Mouse (Mus musculus): ENCODE data around the gene Olfr2. TPM values are rescaled to one million over a fixed set of nuclear protein-coding genes. Genes with fewer than 3 reads are reported as not detected.
"Not testable (repeated sequence)": the region's sequence is repeated elsewhere in the genome, so short reads cannot be mapped to it uniquely, and the experiment has no call there.

Gene Olfr2
- not detected for total RNA-seq (2021)

- intact Hi-C loops (cut with DNase I) = no loop called here
- no peak for DNase-seq
These were observed at the start of gene Olfr2 for GRCm38 (mm10) chr7:107005972-107006371. Gene Olfr2 (minus strand): TSS chr7:107006072.

- intact Hi-C loops (cut with DNase I) = loop anchor here (10.0 kb wide), 1 partner anchor 1233 kb away; the partner anchor contains the start of gene Mrpl17
- DNase-seq = no peak
These were observed 41.7 kb upstream of the Olfr2 start for GRCm38 (mm10) chr7:107047578-107047977.

DNA sequence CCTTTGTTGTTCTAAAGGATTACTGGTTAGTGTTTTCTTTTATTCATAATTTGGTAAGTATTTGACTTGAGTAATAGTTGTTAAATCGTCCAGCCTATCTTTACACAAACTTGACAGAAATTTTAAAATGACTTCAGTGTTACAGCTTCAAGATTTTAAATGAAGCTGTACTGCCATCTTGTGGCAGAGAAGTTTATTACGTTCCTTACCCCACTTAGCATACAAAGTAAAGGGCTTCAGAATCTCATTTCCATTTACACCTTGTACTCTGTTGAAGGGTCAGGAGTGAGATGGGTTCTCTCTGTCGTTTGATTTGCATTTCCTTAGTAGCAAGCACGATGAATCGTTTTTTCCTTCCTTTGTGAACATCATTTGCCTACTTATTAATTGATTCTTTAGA, 40.0 kb upstream of the Olfr2 start:
- intact Hi-C loops (cut with DNase I) = loop anchor here (10.0 kb wide), 1 partner anchor 1231 kb away; the partner anchor contains the start of gene Mrpl17
- DNase-seq = no peak

DNA sequence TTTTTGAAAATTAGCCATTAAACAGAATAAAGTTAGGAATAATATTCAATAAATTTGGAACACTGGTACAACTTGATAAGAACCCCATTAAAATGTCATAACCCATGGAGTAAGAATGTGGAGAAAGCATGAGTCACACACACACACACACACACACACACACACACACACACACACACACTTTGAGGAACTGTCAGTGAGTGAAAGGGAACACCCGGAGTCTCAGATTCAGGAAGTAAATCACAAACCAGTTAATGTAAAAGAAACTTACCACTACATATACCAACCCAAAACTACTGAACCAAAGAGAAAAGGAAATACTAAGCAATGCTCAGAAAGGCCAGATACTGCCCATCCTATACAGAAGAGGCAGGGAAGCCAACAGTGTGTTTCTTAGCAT, 38.5 kb upstream of the Olfr2 start:
- DNase-seq = no peak
- intact Hi-C loops (cut with DNase I) = loop anchor here (10.0 kb wide), 1 partner anchor 1230 kb away; the partner anchor contains the start of gene Mrpl17

- no peak for DNase-seq
- intact Hi-C loops (cut with DNase I) = loop anchor here (10.0 kb wide), 1 partner anchor 1228 kb away; the partner anchor contains the start of gene Mrpl17
These were observed 37.3 kb upstream of the Olfr2 start for GRCm38 (mm10) chr7:107043136-107043535.

- no peak for DNase-seq
- intact Hi-C loops (cut with DNase I) = loop anchor here (10.0 kb wide), 1 partner anchor 1225 kb away; the partner anchor contains the start of gene Mrpl17
These were observed 34.2 kb upstream of the Olfr2 start for GRCm38 (mm10) chr7:107039934-107040563.

- intact Hi-C loops (cut with DNase I) = no loop called here
These were observed 25.0 kb upstream of the Olfr2 start, which contains the start of gene Olfr713 for GRCm38 (mm10) chr7:107030874-107031273. Gene Olfr713 (plus strand): TSS chr7:107031174.

DNA sequence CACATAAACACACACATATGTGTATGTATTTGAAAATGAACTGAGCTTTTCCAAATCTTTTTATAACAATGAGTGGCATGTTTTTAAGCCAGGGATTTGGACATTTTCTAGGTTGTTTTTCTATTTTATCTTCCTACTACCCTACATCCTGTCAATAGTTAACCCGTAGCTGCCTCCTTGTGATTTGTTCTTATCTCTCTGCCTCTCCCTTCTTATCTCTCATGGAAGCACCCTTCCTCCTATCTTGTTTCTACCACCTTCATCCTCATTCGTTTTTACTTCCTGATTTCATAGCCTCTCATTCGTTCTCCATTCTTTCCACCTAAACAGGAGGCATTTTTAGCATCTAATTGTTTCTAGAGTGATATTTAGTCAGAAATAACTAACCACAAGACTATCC, 1.7 kb downstream of the Olfr2 start:
- DNase-seq = no peak
- intact Hi-C loops (cut with DNase I) = no loop called here

More at GRCm38 (mm10) chr7:107030874-107031273, 25.0 kb upstream of the Olfr2 start, which contains the start of gene Olfr713:
- no peak for DNase-seq

- intact Hi-C loops (cut with DNase I) = no loop called here
- no peak for DNase-seq
These were observed 5.1 kb downstream of the Olfr2 start for GRCm38 (mm10) chr7:107000798-107001197.

GRCm38 (mm10) chr7:106985236-106985635, 20.6 kb downstream of the Olfr2 start:
- DNase-seq = no peak
- intact Hi-C loops (cut with DNase I) = no loop called here

GRCm38 (mm10) chr7:106975353-106975752, 30.5 kb downstream of the Olfr2 start, which contains the start of gene Olfr711:
Gene Olfr711 (minus strand): TSS chr7:106975453.
- no peak for DNase-seq
- intact Hi-C loops (cut with DNase I) = no loop called here

DNA sequence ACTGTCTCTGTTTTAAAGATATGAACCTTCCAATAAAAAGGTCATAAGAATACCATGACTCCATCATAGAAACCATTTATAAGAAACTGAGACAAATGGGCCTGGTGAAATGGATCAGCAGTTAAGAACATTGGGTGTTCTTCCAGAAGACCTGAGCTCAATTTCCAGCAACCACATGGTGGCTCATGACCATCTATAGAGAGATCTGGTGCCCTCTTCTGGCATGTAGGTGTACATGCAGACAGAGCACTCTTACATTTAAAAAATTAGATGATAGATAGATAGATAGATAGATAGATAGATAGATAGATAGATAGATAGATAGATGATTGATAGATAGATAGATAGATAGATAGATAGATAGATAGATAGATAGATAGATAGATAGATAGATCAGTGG, 38.4 kb downstream of the Olfr2 start:
- intact Hi-C loops (cut with DNase I); DNase-seq: not testable (repeated sequence)

- DNase-seq = no peak
- intact Hi-C loops (cut with DNase I) = no loop called here
These were observed 42.0 kb downstream of the Olfr2 start, which contains the start of gene Olfr6 for GRCm38 (mm10) chr7:106963837-106964236. Gene Olfr6 (minus strand): TSS chr7:106963937.

GRCm38 (mm10) chr7:106948212-106948611, 57.7 kb downstream of the Olfr2 start, which contains the start of gene Olfr710:
Gene Olfr710 (minus strand): TSS chr7:106948312.
- intact Hi-C loops (cut with DNase I) = no loop called here
- no peak for DNase-seq

Other genes starting within 250 kb of the Olfr2 start
- not detected for gene Olfr699, start 212.9 kb downstream of the Olfr2 start, total RNA-seq (2021)
- gene Olfr700, start 197.2 kb downstream of the Olfr2 start, total RNA-seq (2021) = not detected
- gene Olfr701, start 191.9 kb downstream of the Olfr2 start, total RNA-seq (2021) = not detected
- not detected for gene Olfr702, start 172.2 kb downstream of the Olfr2 start, total RNA-seq (2021)
- gene Olfr703, start 162.7 kb downstream of the Olfr2 start, total RNA-seq (2021) = not detected
- not detected for gene Olfr704, start 142.9 kb downstream of the Olfr2 start, total RNA-seq (2021)
- gene Olfr705, start 129.2 kb downstream of the Olfr2 start, total RNA-seq (2021) = not detected
- not detected for gene Olfr706, start 117.9 kb downstream of the Olfr2 start, total RNA-seq (2021)
- gene Olfr707, start 104.8 kb downstream of the Olfr2 start, total RNA-seq (2021) = not detected
- gene Olfr1532-ps1, start 98.1 kb downstream of the Olfr2 start, total RNA-seq (2021) = not detected
- not detected for gene Olfr709-ps1, start 73.9 kb downstream of the Olfr2 start, total RNA-seq (2021)
- gene Olfr710, start 57.8 kb downstream of the Olfr2 start, total RNA-seq (2021) = not detected
- not detected for gene Olfr6, start 42.1 kb downstream of the Olfr2 start, total RNA-seq (2021)
- not detected for gene Olfr711, start 30.6 kb downstream of the Olfr2 start, total RNA-seq (2021)
- gene Olfr713, start 25.1 kb upstream of the Olfr2 start, total RNA-seq (2021) = not detected
- not detected for gene Olfr714, start 64.9 kb upstream of the Olfr2 start, total RNA-seq (2021)
- gene Olfr17, start 87.1 kb upstream of the Olfr2 start, total RNA-seq (2021) = not detected
- gene Olfr715b, start 104.3 kb upstream of the Olfr2 start, total RNA-seq (2021) = not detected
- under 1 TPM in 1 of 2 experiments, not detected in 1; 0.08 TPM for gene Olfr715, start 125.0 kb upstream of the Olfr2 start, total RNA-seq (2021)
- gene Olfr716, start 132.3 kb upstream of the Olfr2 start, total RNA-seq (2021) = not detected
- not detected for gene Nlrp14, start 160.9 kb upstream of the Olfr2 start, total RNA-seq (2021)
- not detected for gene Rbmxl2, start 203.4 kb upstream of the Olfr2 start, total RNA-seq (2021)